Mouse (Mus musculus) spleen, adult 12 weeks (tissue): Measurements from ENCODE around the gene Mettl17.
"Not testable (repeated sequence)": the region's sequence is repeated elsewhere in the genome, so short reads cannot be mapped to it uniquely, and the experiment has no call there.

Experiments used
- DNase-seq: peaks from one replicate; pipeline ENCODE4 v3.0.0; 2022; ENCODE audit warnings: low spot score

Gene Mettl17

DNA sequence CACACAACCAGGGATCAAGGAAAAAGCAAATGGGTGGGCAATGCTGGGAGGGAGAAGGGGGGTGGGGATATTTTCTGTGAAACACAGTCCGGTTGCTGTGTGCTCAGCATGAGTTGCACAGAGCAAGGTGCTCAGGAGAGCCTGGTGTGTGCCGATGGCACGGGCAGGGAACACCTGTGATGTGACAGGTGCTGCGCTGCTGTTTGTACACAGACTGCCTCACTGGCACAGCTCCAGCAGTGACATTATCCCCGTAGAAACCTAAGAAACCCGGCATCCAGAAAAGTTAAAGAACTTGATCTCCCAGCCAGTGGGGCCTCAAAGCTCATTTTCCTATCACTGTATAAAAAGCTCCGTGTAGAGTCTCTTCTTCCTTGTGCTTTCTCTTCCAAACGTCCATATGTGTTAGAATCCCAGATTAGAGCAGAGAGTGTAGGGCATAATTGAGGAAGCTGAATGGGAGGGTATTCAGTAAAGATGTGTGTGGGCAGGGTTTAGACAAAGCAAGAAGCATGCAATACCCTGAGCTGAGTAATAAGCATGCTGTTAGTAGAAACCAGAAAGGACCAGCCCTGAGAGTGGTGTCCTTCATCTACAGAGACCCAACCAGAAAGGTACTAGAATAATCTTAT is 12.0 kb downstream of the Mettl17 start:
- DNase-seq, result no peak

DNA sequence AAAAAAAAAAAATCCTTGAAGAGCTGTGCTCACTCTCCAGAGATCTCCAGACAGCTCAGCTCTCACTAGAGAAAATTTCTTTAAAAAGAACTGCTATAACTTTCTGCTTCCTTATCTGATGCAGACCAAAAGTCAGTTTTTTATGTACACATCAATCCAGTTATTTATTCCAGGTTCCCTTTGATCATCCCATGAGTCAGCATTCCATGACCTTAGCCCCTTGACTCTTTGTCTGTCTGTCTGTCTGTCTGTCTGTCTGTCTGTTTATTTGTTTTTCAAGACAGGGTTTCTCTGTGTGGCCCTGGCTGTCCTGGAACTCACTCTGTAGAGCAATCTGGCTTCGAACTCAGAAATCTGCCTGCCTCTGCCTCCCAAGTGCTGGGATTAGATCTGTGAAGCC is 14.7 kb downstream of the Mettl17 start:
- no peak for DNase-seq

DNA sequence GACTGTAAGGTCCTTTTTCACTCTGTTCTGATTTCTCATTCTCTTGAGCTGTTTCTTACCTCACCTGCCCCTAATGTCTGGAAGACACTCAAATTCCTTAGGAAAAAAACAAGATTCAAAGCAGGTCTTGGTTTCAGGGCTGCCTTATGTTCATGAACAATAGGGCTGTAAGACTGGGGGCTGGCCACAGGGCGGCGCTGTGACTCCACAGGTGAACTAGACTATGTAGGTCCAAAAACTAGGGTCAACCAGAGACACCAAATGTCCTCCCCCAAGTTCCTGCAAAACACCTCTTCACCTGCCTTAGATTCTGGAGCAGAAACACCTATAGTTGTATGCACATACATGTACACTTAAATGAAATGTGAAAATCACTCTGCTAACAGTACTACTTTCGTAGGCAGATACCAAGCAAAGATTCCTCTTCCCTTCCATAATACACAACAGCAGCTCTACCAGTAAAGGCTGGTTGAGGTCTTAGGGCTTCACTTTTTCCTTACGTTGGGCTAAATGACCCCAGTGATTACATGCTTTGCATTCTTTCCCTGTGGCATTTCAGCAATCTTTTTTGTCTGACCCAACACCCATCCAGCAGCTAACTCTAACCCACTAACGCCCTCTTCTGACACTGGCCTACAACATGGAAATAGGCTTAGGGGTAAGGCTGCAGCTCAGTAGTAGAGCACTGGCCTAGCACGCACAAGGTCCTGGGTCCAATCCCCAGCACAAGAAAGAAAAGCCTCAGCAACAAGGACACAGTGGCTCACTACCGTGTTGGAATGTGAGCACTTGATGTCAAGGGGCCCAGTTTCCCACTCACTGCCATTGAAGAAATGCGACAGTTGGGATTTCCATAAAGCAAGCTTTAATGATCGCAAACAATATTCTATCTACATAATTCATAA is 18.4 kb downstream of the Mettl17 start:
- DNase-seq, result peak; percentile 21

DNA sequence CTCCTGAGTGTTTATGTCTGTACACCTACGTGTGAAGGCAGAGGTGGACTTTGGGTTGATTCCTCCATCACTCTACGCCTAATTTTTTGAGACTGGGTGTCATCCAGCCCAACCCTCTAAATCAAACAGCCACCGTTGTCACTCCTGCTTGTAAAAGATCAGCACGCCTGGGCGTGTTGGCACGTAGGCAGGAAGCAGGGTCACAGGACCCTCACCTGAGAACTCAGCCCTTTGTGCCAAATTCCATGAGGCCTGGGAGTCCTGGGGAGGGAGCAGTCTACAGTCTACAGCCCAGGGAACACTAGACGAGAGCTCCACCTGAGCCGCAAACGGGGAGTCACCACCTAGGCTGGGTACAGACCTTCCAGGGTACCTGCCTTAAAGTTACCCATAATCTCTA is 19.1 kb downstream of the Mettl17 start:
- no peak for DNase-seq

DNA sequence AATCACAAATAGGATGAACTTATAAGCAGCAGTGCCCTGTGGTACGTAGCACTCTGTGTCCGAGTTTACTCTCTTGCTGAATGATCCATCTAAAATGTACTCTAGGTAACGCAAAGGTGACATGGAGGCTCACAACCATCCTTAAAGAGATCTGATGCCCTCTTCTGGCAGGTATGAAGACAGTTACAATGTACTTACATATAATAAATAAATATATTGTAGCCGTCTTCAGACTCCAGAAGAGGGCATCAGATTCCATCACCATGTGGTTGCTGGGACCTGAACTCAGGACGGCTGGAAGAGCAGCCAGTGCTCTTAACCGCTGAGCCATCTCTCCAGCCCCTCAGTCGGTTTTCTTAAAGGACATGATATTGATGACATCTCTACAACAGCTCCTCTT is 20.1 kb downstream of the Mettl17 start:
- no peak for DNase-seq

DNA sequence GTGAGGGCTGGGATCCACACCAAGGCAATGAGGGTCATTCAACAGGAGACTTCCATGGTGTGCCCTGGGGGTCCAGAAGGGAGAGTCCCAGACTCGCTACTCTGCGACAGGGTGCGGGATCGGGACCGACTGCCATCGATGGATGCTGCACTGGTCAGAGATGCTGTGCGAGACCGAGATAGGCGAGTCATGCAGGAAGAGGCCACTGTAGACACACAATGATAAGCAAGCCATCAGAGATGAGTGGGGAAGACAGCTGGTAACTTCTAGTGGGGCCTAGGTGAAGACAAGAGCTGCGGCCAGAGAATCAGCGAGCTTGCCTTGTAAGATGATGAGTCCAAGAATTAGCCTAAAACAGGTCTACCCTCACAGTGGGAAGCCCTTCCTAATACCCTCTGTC is 21.5 kb downstream of the Mettl17 start:
- no peak for DNase-seq

DNA sequence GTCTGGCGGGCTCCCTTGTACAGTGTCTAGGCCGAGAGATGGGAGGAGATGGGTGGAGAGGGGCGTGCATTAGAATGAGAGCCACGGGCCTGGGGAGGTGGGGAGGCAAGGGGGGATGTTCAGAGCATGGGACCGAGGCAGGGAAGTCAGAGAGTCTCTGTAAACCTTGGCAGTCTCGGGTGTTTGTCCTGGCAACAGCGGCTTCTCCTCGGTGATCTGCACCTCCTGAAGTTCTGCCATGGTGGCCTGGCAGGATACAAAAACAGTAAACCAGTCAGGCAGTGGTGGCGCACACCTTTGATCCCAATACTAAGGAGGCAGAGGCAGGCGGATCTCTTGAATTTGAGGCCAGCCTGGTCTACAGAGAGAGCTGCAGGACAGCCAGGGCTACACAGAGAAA is 26.7 kb downstream of the Mettl17 start:
- DNase-seq, result no peak

DNA sequence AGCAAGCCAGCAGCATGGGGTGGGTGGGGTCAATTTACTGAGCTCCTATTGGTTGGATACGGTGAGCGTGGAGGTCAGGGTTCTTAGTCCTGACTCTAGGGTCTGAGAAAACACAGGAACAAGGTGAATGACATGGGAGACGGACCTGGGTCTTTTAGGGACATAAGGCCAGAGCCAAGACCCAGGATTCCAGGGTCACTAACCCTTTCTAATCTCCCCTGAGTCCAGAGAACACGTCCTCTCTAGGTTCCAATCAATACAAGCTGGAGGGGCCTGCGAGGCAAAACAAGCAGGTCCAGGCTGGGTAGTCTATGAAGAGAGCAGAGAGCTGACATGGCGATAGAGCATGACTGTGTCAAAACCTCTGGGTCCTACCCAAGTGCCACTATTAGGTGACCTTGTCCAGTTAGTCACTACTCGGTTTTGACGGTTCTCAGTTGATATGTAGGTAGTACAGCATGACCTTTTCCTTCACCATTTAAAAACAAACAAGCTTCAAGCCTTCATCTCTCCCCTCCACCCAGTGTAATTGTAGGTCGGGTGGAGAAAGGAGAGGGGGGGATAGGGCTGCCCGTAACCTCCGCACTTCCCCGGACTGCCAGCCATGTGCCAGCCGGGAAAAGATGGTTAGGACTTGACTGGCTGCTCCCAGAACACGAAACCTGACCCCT is 27.9 kb downstream of the Mettl17 start:
- DNase-seq, result no peak

DNA sequence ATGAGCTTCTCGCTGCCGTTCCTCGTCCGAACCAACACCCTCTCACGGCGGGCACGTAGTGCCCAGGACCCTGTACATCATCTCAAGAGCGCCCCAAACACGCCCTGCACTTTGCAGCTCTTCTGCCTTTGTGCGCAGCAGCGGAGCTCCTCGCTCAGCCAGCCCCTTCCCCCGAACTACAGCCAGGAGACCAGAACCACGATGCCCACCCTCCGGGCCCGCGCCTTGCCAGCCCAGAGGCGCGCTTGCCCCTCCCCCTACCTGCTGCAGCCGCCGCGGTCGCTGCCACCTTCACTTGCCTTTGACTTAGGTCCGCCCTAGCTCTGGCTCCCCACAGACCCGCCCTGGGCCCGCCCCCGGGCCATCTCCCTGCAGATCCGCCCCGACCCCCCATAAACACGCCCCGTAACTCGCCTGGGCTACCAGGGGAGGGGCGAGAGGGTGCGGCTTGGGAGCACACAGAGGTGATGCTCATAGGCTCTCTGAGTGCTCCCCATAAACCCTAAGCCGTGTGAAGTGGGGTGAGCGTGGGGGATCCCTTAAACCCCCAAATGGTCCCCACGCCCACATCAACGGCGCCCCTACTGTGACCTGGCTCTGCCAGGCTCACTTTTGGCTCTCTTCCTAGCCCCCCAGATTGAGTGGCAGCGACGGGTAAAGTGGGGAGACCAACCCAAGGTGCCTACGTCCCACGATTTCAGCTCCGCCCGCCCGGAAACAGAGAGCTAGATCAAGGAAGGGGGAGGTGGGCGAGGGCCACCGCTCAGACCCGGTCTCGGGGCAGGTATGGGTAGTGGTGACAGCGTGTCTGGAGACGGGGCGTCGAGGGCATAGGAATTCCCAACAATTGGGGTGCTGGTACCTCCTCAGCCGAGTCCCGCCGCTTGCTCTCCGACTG is 28.7 kb downstream of the Mettl17 start:
- peak; percentile 38 for DNase-seq

DNA sequence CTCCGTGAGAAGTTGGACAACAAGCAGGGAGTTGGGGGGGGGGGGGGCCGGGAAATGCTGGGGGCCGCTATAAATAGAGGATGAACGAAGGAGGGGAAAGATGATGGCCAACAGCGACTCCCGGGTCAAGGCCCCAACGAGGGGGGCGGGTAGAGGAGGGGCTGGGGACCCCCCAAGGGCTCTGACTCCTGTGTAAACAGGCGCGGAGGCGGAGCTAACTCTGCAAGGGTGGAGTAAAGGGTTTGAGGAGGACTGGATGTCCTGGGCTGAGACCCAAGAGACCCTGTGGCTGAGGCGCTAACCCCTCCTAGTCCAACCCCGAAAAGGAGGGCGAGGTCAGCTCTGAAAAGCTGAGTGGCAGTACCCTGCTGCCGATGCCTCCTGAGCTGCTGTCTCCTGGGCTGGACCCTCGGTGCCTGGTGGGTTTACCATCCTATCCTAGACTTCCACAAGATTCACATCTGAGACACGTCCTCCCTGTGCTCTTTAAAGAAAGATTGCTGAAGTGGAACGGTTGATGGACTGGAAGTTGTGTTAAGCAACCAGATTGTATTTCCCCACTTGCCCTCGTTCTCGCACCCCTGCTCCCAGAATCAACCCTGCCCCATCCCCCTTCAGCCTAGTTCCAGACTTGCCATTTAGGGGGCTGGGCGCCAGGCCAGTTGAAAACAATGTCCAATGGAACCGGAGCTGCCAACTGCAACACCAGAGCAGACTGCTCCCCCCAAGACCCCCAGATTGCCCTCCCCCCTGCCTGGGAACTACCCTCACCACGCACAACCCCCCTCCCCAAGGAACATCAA is 29.5 kb downstream of the Mettl17 start, which contains the start of gene Ndrg2:
Gene Ndrg2 (minus strand): TSS at position 199 of the 803 bp plus-strand sequence.
- no peak for DNase-seq

DNA sequence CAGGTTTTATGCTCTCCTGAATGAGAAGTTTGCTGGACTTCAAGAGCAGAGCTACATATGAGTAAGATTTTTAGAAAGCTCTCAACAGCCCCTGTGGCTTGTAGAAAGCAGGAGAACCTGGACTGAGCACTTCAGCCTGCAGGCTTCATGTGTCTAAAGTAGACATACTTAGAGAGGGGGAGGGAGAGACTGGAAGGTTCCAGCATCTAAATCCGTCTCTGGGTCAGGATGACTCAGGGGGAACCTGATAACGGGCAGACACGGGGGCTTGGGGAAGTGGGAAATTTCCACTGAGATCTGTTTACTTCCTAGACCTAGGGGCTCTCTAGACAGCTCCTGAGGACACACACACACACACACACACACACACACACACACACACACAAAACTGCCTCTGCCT is 30.4 kb downstream of the Mettl17 start:
- DNase-seq, result no peak

DNA sequence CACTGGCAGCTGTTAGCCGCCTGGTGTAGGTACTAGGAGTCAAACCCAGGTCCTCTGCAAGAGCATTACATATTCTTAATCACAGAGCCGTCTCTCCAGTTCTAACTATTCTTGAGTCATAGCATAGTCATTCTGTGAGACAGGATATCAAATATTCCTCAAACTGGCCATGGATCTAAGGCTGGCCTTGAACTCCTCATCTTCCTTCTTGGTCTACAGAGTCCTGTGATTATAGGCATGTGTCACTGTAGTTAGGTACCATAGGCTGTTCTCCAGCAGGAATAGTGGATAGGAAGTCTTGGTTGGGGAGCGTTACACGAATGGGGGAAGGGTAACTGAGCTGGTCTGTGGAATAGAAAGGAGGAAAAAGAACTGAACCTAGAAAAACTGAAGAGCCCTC is 31.9 kb downstream of the Mettl17 start:
- DNase-seq, result no peak

DNA sequence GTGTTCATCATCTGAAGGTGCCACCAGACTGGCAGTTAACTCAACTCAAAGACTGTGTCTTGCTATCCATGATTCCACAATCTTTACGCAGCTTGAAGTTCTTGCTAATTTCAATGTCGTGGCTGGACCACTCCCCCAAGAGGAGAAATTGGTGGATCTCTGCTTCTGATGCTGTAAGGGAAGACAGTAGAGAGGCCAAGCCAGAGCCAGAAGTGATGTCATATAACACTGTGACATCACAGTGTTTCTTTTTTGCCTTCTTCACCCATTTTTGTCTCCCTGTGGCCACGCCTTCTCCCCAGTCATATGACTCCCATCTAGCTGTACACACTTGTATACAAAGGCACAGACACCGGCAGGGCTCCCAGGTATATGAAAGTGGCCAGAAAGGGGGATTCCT is 33.5 kb downstream of the Mettl17 start, which contains the start of gene Tppp2:
Gene Tppp2 (plus strand): TSS at position 301 of the 400 bp plus-strand sequence.
- DNase-seq, result no peak

DNA sequence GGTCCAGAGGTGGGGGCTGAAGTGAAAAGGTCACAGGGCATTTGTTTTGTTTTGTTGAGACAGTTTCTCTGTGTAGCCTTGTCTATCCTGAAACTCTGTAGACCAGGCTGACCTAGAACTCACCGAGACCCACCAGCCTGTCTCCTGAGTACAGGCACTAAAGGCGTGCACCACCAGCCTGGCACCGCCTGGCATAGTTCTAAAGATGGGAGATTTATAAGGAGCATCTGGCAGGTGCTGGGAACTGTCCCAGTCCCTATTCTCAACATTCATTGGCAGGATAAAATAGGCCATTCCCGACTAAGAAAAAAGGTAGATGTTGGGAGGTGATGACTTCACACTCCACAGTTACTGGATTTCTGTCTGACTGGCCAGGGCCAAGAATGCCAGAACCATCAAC is 34.3 kb downstream of the Mettl17 start:
- no peak for DNase-seq

DNA sequence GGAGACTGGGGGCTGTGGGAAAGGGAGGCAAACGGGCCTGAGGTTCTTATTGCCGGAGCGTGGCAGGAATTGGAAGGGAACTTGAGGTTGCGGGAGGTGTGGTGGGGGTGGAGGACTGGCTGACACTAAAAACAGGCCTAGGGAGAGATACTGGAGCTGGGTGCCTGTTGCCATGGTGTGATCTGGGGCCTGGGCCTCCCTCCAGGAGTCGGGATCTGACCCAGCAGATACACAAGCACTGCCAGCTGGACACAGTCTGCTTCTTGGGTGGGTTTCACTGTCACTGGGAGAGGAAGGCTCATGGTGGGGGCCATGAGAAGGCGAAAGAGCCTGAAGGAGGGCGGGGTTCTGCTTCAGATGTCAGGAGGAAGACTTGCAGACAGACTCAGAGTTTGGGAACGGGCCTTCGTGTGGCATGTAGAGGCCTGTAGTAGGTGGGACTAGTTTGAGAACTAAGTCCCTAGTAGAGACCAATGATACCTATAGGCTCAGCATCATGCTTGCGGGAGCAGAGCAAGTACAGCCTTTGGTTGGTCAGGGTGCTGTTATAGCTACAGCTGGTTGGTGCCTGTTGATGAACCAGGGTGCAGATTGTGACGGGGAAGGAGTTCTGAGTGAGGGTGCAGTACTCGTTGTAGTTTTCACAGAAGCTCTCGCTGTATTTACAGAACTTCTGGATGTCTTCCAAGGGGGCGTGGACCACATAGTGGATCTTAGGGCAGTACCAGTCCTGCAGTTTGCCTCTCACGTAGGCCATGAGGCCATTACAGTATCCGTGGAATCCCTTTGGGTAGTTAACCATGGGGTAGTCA is 37.3 kb downstream of the Mettl17 start:
- no peak for DNase-seq

DNA sequence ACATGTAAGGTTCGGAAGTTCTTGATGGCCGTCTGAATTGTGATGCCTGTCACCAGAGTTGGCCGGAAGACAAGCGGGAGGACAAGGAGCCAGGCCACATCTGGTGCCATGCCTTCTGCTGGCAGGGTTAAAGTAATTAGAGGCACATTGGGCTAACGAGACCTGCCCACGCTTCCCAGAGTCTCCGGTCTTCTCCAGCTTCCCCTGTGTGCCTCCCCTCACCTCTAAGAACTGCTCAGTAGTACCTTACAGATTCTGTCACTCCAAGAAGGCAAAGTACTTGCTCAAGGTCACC is 37.9 kb downstream of the Mettl17 start, which contains the start of gene Rnase13:
Gene Rnase13 (minus strand): TSS at position 203 of the 295 bp plus-strand sequence.
- DNase-seq, result no peak

DNA sequence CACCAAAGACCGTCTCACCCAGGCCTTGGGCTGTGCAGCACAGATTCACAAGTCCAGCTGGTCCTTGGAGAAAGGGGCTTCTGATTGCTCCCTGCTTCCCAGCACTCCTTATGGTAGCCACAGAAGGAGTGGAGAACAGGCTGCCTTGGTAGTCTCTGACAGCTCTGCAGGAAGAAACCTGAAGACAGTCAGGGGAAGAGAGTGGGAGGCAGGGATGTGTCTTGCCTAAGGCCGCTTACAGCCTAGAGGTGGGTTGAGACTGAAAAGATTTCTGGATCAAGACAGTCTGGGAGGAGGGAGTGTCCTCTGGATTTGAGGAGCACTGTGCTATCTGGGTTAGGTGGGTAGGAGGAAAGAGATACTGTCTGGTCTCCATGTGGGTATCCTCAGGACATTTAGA is 38.3 kb downstream of the Mettl17 start:
- DNase-seq, result no peak

DNA sequence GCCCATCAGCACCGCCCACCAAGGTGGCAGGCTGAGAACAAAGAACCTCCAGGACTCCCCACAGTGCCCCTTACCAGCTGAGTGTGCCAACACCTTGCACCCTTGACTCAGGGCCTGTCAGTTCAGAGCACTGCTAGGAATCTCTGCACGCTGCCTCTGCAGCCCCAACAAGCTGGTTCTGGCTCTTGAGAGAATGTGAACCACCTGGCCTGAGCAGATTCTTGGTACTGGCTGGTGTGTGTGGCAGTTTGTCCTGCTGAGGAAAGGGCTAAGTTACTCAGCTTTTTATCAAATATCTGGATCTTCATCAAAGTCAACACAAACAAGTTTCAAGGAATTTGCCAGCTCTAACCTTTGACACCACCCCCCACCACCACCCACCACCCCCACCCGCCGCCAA is 38.9 kb downstream of the Mettl17 start:
- no peak for DNase-seq

DNA sequence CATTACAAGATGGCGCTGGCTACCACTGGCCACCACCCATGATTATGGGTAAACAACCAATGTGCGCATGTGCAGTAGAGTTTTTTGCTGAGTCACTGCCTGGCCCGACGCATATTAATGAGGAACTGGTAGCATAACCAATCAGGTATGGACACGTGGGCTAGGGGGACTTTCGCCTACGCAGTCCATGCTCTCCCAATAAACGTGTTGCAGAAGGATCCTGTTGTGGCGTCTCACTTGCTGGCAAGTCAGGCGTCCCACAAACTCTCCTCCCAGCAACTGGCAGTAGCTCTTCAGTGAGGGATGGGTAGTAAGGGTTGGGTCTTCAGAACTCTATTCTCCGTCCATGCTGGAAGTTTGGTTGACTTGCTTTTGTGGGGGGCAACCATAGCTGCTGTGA is 42.3 kb downstream of the Mettl17 start:
- DNase-seq, result not testable (repeated sequence)

DNA sequence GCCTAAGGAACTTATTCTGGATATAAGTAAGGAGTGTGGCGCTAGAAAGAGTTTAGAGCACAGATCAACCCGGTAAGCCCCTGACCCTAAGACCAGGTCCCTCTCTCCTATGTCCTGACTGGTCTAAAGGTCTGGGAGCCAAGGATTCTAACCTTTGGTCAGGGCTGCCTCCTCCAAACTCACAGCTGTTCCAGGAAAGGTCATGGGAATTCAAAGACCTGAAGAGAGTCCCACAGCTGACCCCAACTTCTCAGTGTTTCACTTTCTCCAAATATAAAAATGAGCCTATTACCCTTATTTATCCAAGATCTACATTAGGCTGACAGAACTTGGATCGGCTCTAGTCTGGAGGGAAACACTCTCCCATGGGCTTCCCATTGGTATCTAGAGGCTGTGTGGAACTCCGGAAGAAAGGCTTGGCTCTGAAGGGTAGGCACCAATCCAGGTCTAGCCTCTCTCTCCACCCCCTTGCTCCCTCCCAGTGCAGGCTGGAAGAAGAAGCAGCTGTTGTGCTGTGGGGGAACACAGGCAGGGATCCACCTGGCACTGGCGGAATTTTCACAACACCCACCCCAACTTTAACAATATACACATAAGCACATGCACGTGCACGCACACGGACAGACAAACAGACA is 44.8 kb downstream of the Mettl17 start:
- DNase-seq, result no peak
